Mouse (Mus musculus) telencephalon, adult 2 months (tissue): ENCODE measurements at regions not wholly inside any gene's neighbourhood (a gene's known extent, or its start where the extent isn't known, plus 50 kb on each side); places are given as distances from the start of the nearest gene placed in this dataset.
"Not testable (repeated sequence)": the region's sequence is repeated elsewhere in the genome, so short reads cannot be mapped to it uniquely, and the experiment has no call there.

ENCODE experiments used
- DNase-seq: peaks from one replicate; pipeline ENCODE4 v3.0.0-alpha.2; 2011; ENCODE audit warnings: low read depth, low spot score

DNA sequence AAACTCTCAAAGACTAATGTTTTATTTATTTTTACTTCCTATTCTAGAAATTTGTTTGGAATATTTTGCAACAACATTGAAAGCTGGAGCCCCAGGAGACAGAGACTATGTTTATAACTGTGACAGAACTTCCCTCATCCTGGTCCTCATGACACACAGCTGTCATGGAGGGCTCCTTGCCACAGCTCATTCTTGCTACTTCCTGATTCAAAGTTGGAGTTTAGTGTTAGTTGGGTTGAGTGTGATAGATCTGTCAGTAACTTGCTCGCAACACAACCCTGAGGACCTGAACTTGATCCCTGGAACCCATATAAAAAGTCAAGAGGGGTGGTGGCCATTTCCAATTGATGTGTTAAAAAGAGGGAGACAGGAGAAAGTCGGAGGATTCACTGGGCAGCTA lies 328.3 kb upstream of the Nox3 start:
- no peak for DNase-seq

DNA sequence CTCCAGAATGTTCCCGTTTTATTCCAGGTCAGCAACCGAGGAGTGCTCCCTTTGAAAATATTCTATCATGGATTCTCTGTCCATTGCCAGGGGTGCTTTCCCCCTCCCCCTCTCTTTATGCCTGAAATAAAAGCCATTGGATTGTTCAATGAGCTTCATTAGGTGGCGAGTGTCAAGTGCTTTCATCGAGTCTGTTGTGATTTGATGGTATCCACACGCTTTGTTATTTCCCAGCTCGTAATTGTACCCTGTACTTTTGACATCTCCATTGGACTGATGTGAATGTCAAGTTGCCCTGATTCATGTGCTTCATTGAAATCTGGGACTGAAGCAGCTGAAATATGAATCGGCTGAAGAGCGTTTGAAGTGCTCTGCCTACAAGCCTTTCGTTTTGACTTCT lies 333.1 kb upstream of the Nox3 start:
- no peak for DNase-seq

DNA sequence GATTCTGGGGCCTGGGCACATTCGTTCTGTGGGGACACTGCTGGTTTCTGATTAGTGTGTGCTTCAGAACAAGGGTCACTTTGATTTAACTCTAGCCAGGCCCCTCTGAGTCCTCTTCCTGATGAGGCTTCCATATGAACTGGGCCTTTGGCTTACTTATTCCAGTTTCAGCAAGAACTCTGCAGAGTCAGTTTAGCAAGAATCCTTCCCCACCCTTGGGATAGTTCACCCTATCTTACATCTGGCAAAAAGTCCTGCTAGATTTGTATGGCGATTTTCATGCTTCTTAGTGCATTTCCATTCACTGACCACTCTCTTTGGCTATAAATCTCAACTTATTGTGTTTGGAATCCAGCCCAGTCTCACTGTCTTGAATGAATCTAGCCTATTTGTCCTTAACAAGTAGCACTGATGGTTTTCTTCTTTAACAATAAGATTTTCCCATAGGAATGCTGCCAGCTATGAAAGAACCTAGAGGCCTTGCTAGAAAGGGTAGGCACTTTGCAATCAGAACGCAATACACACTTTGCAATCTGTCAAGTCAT lies 338.8 kb upstream of the Nox3 start:
- no peak for DNase-seq

DNA sequence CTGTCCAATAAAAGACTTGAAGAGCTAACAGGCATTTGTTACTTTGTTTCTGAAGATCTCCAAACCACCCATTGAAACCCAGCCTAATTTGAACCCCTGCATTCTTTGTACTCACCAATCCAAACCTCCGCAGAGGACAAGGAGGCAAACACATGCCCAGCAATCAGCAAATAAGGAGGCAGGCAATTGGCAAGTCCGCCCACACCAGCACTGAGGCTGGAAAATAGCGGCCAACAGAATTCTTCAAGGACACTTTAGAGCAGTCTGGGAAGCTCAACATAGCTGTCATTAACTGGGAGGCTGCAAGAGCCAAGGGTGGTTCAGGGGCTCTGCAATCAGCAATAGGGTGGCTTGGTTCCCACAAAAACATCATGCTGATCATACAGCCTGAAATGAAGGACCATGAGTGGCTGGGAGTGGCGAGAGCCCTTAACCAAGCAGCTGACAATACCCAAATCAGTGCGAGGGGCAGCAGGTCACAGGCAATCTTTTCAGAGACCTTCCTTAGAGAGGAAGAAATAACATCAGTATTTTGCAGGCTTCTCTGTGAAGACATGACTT lies 344.1 kb upstream of the Nox3 start:
- no peak for DNase-seq

DNA sequence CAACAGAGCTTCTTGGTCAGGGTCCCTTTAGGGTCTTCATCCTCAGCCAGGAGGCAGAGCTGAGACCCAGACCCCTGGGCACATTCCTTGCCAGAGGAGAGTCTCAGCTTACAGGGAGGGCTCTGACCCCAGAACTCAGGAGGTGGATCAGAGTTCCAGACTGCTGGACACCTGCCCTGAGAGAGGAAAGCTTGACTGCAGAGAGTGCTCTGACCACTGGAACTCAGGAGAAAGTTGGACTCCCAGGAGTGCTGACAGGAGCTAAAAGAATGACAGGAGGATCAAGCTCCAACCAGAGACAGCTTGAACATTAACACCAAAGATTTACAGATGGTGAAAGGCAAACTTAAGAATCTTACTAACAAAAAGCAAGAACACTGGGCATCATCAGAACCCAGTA lies 364.1 kb upstream of the Nox3 start:
- not testable (repeated sequence) for DNase-seq

DNA sequence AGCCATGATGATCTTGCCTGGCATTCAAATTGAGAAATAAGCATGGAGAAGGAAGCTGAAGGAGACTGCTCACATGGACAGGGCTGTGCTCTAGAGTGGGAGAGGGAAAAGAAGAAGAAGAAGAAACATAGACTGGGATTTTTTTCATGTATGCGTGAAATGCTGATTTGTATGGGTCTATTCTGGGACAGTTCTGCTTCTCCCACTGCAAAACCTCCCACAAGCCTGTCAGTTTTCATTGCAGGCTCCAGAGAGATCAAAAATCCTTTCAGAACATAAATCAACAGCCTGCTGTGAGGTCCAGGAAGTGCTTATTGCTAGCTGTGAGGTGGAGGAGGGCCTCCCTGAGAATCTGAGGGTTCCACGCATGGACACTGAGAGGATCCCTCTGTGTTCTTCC lies 377.3 kb upstream of the Nox3 start:
- peak; percentile 69 for DNase-seq

DNA sequence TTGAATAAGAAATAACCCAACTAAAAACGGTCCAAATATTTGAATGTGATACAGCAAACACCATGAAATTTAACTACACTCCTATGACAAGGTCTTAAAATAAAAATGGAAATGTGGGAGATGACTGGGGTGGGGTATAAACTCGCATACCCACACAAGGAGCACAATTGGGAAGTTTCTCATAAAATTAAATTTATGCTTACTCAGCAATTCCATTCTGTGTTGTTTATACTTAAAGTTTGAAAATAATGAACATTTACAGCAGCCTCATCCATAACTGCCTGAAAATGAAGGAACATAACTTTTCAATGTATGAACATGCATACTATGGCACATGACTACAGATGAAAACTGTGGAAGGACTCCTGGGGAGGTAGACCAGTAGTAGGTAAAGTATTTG lies 384.5 kb upstream of the Nox3 start:
- no peak for DNase-seq

DNA sequence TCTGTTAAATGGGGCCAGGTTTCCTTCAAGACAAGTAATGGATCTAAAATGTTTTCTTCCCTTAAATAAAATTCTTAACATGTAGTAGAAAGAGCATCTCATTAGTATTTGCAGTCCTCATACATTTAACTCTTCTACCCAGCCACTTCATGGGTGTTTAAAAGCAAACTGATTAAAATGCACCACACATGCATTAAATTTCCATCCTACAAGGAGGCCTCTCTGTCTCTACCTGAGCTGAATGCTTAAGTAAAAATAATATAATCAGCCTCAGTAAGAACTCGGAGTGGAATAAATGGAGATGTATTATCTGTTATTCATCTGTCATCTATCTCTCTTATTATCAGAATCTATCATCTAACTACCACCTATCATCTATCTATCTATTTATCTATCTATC lies 398.6 kb upstream of the Nox3 start:
- DNase-seq: no peak

DNA sequence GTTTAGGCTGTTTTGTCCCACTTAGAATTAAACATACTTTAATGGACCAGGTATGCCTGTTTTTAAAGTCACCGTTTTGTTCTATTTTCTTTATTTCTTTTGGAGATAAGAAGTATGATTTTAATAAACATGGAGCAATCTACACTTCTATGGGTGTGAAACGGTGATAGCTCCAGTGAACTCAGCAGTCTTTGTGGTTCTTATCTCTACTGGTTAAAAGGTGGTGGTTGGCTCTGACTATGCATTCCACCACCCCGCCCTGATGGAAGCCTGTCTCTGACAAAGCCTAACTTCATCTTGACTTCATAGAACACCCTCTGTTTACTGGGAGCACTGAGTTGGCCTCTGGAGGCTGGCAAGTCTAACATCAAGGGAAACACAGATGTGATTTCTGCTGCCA lies 407.3 kb upstream of the Nox3 start:
- no peak for DNase-seq

DNA sequence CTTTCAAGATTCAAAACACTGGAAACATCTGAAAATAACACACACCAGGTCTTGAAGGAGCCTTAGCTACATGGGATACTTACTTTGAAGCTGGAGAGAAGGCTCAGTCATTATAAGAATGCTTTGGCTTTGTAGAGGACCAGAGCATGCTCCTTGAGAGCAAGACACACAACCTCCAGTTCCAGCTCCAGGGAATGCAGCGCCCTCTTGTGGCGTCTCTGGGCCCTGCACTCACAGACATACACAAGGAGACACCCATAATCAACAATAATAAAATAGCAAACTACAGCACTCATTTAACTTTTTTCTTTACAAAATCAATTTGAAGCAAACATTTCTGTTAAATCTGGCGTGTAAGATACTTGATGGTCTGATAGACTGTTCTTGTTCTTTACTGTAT lies 413.2 kb upstream of the Nox3 start:
- no peak for DNase-seq

DNA sequence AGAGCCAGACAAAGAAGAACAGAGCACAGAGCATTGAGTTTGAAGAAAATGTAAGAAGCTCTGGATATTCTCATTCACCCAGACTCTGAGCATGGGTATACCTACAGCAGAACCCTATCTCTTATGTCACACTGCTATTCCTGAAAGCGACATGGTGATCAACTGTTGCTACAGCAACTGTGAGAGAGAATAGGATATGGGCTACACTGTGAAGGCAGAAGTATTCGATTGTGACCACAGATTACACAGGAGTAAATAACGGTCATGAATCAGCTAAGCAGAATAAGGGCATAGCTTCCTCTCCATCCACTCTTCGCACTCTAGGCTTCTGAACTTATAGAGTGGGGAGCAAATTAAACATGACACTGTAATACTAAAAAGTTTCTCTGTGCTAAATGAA lies 417.0 kb upstream of the Nox3 start:
- no peak for DNase-seq

DNA sequence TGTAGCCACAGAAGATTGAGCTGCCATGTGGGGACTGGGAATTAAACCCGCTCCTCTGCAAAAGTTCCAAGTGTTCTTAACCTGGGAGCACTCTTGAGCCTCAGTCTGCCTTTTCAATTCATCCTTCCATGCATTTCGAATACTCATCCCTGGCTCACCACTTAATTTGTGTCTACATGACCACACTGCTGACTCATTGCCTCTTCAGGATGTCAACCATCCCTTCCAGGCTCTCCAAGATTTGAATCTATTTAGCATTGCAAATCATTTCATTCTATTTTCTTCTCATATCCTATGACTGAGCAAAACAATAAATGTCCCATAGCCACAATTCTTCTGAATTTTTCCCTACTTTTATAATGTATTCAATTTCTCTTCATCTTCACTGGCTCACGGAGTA lies 420.4 kb upstream of the Nox3 start:
- DNase-seq: peak; percentile 9

DNA sequence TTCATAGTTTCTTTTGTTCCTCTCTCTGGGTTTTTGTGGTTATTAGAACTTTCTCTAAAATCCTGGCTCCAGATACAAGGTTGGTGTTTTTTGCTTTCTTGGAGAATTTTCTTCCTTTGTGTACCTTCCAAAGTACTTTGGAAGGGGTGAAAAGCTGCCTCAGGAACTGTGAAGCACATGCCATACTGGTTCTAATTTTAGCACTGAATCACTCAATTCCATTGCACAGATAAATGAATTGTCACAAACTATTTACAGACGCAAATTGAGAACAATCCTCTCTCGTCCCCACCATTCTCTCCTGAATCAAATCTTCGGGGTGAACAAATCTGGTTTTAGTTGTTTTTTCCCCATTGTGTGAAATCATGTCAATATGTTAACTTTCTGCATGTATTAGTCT lies 437.6 kb upstream of the Nox3 start:
- DNase-seq: no peak

DNA sequence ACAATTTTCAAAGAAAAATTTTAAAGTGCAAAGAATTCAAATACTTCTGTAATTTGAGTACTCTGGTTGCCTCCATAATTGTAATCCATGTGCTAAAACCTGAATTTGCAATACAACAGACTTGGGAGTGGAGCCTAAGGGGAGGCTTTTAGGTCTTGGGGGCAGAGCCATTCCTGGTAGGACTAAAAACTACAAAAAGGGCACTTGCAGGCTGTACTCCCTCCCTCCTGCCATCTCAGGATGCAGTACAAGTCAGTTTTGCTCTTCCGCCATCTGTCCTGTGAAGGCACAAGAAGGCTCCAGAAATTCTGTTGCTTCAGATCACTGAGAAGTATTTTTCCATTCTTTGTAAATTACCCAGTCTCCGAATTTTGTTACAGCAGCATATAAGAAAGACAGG lies 467.4 kb upstream of the Nox3 start:
- DNase-seq: no peak

DNA sequence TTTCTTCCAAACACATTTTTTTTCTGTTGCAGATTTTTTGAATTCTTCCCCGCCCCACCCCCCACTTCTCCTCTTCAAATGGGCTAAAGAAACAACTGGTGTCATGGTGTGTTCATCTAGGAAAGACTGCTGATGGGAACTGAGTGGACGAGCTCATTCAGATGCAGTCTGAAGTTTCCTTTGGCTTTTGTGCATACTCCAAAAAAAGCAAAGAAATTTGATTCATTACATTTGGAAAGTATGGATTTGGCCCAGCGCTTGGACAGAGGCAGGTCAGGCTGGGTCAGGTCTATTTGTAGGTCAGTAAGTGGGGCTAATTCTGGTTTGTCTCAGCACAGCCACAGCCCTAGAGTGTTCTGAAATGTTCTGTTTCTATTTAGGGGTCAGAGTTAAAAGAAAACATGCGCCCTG lies 477.9 kb upstream of the Nox3 start:
- no peak for DNase-seq

DNA sequence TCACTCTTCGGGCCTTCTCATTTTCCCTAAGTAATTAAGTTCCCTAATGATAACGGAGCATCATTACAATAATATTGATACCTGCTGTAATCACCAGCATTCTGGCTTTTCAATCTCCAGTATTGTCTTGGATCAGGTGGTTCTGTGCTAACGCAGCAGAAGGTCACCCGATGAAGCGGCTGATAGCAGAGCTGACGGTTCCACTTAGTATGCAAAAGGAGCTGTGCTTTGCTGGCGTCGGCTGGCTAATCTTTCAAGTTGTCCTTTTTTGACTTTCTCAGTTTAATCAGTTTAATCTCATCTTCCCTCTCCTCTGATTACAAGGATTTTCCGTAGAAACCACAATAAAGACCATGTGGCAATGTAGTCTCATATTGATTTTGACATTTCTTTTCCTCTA lies 478.9 kb upstream of the Nox3 start:
- no peak for DNase-seq

DNA sequence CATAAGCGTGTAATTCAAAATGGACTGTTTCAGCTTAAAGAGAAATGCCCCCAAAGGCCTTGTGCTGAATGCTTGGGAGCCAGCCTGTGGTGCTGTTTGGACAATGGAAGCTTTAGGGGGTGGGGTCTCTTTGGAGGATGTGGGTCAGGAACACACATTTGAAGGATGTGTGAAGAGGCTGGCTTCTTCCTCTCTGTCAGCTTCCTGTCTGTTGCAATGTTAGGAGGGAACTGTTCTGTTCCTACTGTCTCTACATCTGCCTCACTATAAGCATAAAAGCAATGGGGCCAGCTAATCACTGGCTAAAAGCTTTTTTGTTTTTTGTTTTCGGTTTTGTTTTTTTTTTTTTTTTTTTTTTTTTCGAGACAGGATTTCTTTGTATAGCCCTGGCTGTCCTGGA lies 480.5 kb upstream of the Nox3 start:
- DNase-seq: no peak

DNA sequence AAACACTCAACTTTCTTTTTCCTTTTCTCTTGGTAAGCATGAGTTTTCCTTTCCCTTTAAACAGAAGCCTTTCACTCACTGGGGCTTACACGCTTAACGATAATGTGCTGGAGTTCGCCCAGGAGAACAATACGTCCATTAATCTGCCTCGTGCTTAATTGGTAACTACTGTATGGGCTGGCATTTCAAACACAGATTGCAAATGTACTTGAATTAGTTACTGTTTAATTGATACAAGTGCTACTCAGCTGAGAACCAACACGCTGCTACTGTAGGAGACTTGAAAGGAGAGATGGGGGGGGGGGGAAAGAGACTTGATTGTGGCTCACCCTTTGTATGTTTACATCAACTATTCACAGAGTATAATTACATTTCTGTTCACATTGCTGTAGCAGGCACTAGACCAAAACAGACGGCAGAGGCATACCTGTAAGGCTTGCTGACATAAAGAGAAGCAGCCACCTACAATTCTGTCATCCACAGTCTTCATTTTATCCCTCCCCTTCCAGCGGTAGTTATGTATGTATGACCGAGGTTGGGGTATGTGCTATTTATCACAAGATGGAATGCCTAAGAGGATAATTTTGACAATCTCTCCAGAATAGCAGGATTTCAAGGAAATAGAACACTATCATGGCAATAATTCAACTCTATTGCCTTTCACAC lies 481.6 kb upstream of the Nox3 start:
- DNase-seq: no peak

DNA sequence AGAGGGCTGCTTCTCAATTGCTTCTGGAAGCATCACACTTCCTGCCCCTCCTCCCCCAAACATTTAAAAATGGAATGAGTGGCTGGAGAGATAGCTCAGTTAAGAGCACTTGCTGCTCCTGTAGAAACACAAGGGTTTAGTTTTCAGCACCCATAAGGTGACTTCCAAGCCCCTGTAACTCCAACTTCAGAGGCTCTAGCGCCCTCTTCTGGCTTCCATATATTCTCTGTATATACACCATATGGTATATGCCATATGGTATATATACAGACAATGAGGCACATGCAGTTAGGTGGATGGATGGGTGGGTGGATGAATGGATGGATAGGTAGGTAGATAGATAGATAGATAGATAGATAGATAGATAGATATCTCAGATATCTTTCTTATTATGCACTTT lies 483.2 kb upstream of the Nox3 start:
- no peak for DNase-seq

DNA sequence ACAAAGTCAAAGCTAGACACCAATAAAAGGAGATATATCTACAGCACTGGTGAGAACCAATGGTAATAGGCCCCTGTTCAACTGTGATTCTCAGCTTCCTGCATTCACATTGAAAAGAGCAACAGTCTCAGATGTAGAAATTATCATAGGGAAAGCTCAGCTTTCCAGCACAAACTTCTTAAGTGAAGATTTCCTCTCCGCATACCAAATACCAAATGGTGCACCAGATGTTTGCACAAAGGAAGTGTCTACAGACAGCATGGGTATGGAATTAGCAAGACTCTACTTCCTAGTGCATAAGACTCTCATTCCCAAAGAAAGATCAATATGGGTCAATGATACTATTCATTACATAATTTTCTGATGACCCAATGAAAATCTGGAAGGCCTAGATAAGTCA lies 486.0 kb upstream of the Nox3 start:
- peak; percentile 47 for DNase-seq

DNA sequence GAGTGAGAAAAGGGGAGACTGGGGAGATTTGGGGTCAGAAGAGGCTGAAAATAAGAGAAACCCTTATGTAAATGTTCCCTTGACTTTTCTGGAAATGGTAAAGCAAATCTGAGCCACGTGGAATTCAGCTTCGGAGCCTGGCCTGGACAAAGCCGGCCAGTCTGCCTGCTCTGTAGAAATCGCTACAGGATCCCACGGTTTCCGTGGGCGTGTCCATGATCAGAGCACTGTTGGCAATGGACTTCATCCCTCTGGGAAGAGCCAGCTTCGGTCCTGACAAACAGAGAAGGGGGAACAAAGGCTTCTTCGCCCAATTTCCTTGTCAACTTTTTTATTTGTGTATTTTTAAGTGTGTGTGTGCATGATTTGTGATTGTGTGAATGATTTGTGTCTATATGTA lies 490.7 kb upstream of the Nox3 start:
- DNase-seq: no peak

DNA sequence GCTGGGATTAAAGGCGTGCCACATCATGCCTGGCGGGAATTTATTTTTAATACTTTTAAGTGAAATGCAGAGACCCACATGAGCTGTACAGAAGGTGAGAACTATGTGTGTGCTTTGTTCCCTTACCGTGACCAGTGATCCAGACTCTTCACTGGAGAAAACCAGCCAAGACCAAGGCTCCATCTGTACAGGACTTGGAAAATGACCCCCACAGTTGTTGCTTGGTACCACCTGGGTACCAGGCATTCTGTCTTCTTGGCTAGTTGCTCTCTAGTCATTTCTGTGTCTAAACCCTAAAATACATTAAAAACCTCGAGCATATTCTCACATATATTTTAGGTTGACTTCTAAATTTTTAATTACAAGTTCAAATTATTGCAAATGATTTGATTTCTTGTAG lies 491.5 kb upstream of the Nox3 start:
- no peak for DNase-seq

DNA sequence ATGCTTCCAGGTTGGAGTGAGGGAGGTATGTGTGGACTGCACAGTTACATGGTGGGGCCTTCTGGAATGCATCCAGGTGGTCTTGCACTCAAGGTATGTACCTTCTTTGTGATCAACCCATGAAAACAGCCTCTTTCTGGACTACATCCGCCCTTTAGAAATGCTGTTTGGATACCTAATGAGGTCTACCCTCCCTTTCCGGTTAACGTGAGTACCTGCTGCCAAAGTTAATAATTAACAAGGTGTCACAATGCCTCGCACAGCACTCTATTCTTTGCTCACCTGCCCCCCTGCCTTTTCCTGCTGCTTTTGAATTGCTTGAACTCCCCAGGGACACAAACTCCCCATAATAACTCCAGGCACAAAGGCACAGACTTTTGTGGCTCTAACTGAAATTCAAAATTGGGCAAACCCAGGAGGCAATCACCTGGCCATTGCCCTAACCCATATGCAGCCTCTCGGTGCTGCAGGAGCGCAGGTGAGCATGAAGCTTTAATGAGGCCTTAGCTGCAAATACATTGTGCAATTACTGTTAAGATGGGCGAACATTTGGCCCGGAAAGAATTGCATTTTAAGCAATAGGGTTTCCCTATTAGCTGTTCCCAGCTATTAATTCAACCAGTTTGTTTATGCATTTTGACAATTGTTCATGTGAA lies 500.9 kb upstream of the Nox3 start:
- no peak for DNase-seq
